8 mouse cellular contexts compared by ENCODE assay signal in the genomic region with DNA sequence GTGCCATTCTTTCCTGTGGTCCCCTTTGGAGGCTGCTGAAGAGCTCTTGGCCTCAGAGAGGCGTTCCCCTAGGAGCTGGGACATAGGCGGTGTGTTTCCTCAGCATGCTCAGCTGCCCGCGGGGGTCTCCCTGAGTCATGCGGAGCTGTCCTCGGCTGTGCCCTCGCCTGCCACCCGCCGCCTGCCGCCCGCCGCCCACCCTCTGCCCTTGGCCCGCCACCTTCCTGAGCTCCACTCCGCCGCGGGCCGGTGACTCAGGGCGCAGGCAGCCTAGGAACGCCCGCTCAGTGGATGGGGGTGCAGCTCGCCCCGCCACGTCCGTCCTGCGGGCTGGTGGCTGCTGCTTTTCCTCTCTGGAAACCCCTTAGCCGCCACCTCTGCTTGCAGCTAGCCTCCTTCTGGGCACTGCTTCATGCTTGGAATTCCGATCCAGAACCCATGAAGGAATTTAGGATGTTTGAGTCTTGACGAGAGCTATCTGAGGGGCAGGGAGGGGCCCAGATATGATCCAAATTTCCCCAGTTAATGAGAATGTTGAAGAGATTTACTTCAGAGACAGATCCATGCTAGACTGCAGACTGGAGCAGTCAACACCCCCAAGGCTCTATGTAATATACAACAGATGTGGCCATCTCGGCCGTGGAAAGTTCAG. TPM values are rescaled to one million over a fixed set of nuclear protein-coding genes. Genes with fewer than 3 reads are reported as not detected.
DNase-seq lines count a peak whose midpoint lies in the region; ATAC-seq and TF ChIP-seq lines count a peak whose summit lies in the region.

No protein-coding gene starts in this region.

- H3K4me1 ChIP-seq in kidney, adult 2 months (ENCODE audit: control insufficient read depth, insufficient read depth, low read length): peaks cover 17% of the 10 kb centered on the region
- no peaks in the 10 kb centered on the region for H3K4me1 ChIP-seq in lung, embryonic 14.5 days (ENCODE audit: insufficient read depth)
- peaks cover 8% of the 10 kb centered on the region for H3K4me1 ChIP-seq in olfactory bulb, adult 2 months (ENCODE audit: control insufficient read depth, insufficient read depth, low read length)

- TF ChIP-seq CTCF in kidney, adult 2 months (conservative IDR thresholded peaks at IDR 0.05; ENCODE audit: insufficient read depth, insufficient read length, low read depth, low read length): no peak
- TF ChIP-seq CTCF in lung, embryonic 14.5 days (IDR thresholded peaks at IDR 0.05; ENCODE audit: low read depth): no peak
- TF ChIP-seq CTCF in olfactory bulb, adult 2 months (IDR thresholded peaks at IDR 0.05; ENCODE audit: insufficient read depth, low read depth, low read length): no peak

- H3K27ac ChIP-seq in kidney, adult 2 months (ENCODE audit: insufficient read depth, low read depth, low read length): peak overlapping the region; percentile 79
- peak overlapping the region; percentile 77 for H3K27ac ChIP-seq in lung, embryonic 14.5 days (ENCODE audit: low read depth)
- 0 out of 2 replicates have a peak overlapping the region, but pooled peaks have one; percentile 29 for H3K27ac ChIP-seq in olfactory bulb, adult 2 months (ENCODE audit: insufficient read depth, low read depth, low read length)

- peak overlapping the region; percentile 54 for H3K9ac ChIP-seq in lung, embryonic 14.5 days

- no peaks in the 10 kb centered on the region for H3K9me3 ChIP-seq in lung, embryonic 14.5 days (ENCODE audit: low read depth, low read length)

- no peak for TF ChIP-seq POLR2A in kidney, adult 2 months (IDR thresholded peaks at IDR 0.05; ENCODE audit: low read depth, low read length)
- TF ChIP-seq POLR2A in olfactory bulb, adult 2 months (IDR thresholded peaks at IDR 0.05; ENCODE audit: insufficient read depth, low read depth, low read length): no peak

- peak; percentile 36 to 51 for DNase-seq in cerebellum, postnatal 25 days
- no peak for DNase-seq in cerebellum, adult 8-10 months
- DNase-seq in embryo, embryonic 11 days: peak; percentile 69
- peak; percentile 55 to 60 for DNase-seq in heart, adult 9 months (ENCODE audit: low spot score in 2 of 2)
- DNase-seq in kidney, adult 2 months: peak; percentile 67
- DNase-seq in lung, embryonic 14.5 days: peak; percentile 76
- DNase-seq in right cerebral cortex, adult 2 months (ENCODE audit: low spot score in 2 of 2): no peak

- no peaks in the 10 kb centered on the region for H3K27me3 ChIP-seq in kidney, adult 2 months (replicated peaks; ENCODE audit: control insufficient read depth, insufficient read depth, low read length)
- no peaks in the 10 kb centered on the region for H3K27me3 ChIP-seq in lung, embryonic 14.5 days (ENCODE audit: insufficient read depth, low read length)

- H3K36me3 ChIP-seq in kidney, adult 2 months (ENCODE audit: control insufficient read depth, insufficient read depth, low read length): no peaks in the 10 kb centered on the region
- H3K36me3 ChIP-seq in lung, embryonic 14.5 days (ENCODE audit: insufficient read depth): no peaks in the 10 kb centered on the region

- peak overlapping the region; percentile 77 for H3K4me2 ChIP-seq in lung, embryonic 14.5 days

- peak overlapping the region; percentile 7; the same call in 1 of the 2 replicates for H3K4me3 ChIP-seq in kidney, adult 2 months (ENCODE audit: insufficient read depth, low read depth, low read length)
- H3K4me3 ChIP-seq in lung, embryonic 14.5 days (ENCODE audit: low read depth, low read length): peak overlapping the region; percentile 36
- H3K4me3 ChIP-seq in olfactory bulb, adult 2 months (ENCODE audit: insufficient read depth, low read depth, low read length): peak overlapping the region; percentile 24

- ATAC-seq in lung, embryonic 14.5 days (ENCODE audit: insufficient read depth): peak; percentile 76

- WGBS in kidney, adult 2 months: 3% methylated on average over 29 of the region's 30 CpGs
- WGBS in lung, embryonic 14.5 days: 2% methylated on average over 30 of the region's 30 CpGs
- WGBS in olfactory bulb, adult 2 months: 6% methylated on average over 30 of the region's 30 CpGs

RNA-seq across cellular contexts. Expression of a gene that starts 44.8 kb away (rescaled TPM):
- 8.0 and 8.6 TPM in 2 replicates for polyA plus RNA-seq in kidney, adult 2 months (2012; rRNA removed)
- 3.1 and 3.9 TPM in 2 replicates for polyA plus RNA-seq in lung, embryonic 14.5 days (2014; fragmentation: Nextera tagmentation; extraction: Ambion mirVana)
- polyA plus RNA-seq in olfactory bulb, adult 2 months (2012; ENCODE audit: insufficient read depth, insufficient read length, low replicate concordance, missing spikeins): not detected in 2 replicates

RNA-seq across cellular contexts. Expression of a gene that starts 51.4 kb away (rescaled TPM):
- polyA plus RNA-seq in kidney, adult 2 months (2012; rRNA removed): 38.4 and 46.8 TPM in 2 replicates
- polyA plus RNA-seq in lung, embryonic 14.5 days (2014; fragmentation: Nextera tagmentation; extraction: Ambion mirVana): 16.8 and 20.6 TPM in 2 replicates
- polyA plus RNA-seq in olfactory bulb, adult 2 months (2012; ENCODE audit: insufficient read depth, insufficient read length, low replicate concordance, missing spikeins): not detected in 2 replicates

Comparison
In these comparisons a context has a peak if more than half of its experiments do, and no peak if none do; other contexts are left out.
1. DNase-seq: peak in cerebellum, postnatal 25 days (2 of 2), embryo, embryonic 11 days (single experiment), heart, adult 9 months (2 of 2), kidney, adult 2 months (single experiment) and lung, embryonic 14.5 days (single experiment); none in cerebellum, adult 8-10 months (single experiment) and right cerebral cortex, adult 2 months (0 of 2).
2. H3K27ac ChIP-seq: peak in every context shown above with its lines; median percentile 79 in kidney, adult 2 months; 77 in lung, embryonic 14.5 days; 29 in olfactory bulb, adult 2 months.
3. Peak in every context shown above with its lines, with median percentiles within 50 percentile points of each other: H3K4me3 ChIP-seq.